Mouse (Mus musculus) frontal cortex, adult 2 months (tissue): ENCODE measurements around the gene Enpp5. TPM values are rescaled to one million over a fixed set of nuclear protein-coding genes. Genes with fewer than 3 reads are reported as not detected.
A peak's percentile ranks its signal among the peaks of the same experiment; 100 is the strongest.

Experiments used
- DNase-seq, 2 experiments: peaks; one replicate each; pipeline ENCODE4 v3.0.0; 2022; ENCODE audit warnings: low spot score in 1 of 2; ENCODE audit errors: extremely low spot score in 1 of 2
- polyA plus RNA-seq: library from polyadenylated mRNA; depleted of rRNA; stranded (reverse); fragments of >200 nt; gene quantifications from 2 replicates; pipeline ENCODE4 v1.2.3, GENCODE M21; 2012; rRNA removed

The Enpp5 gene
- polyA plus RNA-seq, result 180 and 181 TPM in 2 replicates

DNA sequence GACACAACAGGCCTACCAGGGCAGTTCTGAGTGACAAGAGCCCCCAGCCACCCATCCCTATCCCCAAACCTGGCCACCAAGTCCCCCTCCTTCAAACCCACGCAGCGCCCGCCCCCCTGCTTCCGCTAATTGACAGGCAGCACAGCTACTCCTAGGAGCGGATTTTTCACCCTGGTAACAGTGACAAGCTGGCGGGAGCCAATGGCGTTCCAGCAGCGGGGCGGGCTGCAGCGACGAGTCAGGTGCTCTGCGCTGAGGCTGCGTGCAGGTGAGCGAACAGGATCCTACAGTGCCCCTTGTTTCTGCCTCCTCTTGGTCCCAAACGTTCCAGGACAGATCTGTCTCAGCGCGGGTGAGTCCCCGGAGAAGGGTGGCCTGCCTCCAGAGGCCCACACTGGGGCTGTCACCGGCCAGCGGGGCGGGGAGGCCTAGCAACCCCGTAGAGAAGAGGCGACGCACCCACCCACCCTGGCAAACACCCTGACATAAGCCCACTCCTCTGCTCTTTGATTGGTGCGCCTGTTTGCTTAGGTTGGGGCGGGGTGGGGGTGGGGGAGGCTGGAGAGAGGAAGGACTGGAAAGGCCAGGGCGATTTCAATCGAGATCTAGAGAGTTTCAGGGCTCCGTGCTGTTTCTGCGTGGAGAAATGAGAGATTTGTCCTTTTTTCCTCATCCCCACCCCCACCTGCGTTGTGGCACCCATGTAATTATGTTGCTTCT is at the start of gene Enpp5:
Gene Enpp5, plus strand, starts transcription at position 183 of the 720 bp plus-strand sequence.
- DNase-seq, result peak; percentile 88 to 94

DNA sequence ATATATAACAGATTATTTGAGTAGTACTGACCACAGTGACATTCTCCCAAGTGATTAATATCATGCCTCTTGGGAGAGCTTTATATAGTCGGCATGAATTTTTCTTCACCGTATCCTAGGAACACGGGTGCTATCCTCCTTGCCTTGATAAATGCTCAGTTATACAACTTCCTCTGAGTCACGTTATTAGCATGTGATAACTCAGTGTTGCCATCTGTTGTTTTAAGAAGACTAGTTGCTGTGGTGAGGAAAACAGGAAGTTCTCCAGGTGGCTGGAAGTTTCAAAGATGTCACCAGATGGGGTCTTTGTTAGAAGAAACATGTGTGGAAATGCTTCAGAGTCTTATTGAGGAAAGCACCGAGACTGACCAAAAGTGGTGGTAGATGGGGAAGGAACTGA is 49.0 kb upstream of the Enpp5 start:
- DNase-seq, result no peak

DNA sequence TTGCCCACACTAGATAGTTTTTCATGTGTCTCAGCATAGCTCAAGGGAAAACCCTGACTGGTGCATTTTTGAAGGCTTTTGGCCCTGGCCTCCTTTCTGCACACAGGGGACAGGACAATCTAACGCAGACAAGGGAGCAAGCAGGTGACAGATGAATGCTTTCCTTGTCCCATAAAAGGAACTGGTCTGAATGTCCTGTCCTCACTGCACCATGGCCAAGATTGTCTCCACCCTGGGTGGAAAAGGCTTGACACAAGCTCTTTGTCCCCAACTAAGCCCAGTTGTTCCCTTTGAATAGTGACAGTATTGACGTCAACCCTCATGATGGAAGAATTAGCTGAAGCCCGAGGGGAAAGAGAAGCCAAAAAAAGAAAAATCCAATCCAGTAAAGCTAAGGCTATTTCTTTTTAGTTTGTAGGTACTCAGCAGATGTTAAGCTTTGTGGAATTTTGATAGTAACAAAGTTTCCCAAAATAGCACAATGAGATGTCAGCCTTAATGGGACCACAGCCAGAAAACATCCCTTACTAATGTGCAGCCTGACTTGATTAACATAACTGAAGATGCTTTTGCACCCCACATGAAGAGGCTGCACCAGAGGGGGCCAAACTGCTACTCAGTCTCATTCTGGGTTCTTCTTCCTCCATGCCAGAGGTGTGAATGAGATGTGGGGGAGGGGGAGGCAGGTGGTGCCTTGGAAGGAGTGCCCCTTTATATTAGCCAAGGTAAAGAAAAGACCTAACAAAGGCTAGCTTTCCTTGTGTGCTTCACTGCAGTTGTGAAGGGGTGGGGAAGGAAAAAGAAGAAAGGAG is 47.6 kb upstream of the Enpp5 start:
- DNase-seq, result peak; percentile 22 to 35

DNA sequence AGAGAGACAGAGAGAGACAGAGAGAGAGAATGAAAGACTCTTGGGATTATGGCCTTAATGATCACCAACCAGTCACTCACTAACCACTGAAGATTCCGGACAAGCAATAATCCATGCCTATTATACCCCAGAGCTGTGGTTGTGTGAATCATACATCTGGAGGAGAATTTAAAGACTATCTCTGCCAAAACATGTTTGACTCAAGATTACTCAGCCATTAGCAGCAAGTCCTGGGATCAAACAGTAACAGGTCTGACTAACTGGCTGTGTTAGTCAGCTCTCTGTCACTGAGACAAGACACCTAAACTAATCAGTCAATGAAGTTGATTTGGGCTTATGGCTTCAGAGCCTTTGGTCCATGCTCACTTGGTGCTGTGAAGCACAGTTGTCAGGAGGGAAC is 43.6 kb upstream of the Enpp5 start:
- no peak for DNase-seq

DNA sequence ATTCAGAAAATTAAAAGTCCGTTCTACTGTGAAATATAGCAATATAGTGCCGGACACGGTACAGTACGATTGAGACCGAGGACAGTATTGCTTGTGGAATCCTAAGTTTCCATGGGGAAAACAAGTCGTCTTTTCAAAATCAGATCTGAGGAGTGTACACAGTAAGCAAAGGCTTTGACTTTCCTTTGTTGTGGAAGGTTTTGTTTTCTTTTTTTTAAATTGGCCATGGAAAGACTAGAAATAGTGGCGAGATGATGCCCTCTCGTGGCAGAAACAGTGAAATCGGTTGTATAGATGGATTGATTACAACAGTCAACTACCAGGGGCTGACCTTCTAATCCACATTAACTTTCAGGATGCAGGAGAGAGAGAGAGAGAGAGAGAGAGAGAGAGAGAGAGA is 40.0 kb upstream of the Enpp5 start:
- DNase-seq, result peak in 1 of 2 experiments; percentile 81

DNA sequence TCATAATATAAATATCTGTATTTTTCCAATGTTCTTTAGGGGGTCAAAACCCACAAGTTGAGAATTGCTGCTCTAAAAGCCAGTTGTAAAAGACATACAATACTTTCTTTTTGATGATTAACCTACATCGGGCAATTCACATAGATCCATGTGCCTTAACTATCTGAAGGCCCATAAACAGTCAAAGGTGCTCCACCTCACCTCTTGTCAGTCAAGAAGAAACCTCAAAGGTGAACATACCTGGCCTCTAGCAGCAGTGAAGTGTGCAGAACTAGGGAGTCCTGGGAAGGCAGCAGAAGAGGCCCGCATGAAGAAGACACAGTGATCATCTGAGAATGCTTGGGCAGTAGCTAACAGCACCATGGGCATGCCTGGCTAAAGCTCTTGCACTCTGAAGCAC is 38.2 kb upstream of the Enpp5 start:
- no peak for DNase-seq

DNA sequence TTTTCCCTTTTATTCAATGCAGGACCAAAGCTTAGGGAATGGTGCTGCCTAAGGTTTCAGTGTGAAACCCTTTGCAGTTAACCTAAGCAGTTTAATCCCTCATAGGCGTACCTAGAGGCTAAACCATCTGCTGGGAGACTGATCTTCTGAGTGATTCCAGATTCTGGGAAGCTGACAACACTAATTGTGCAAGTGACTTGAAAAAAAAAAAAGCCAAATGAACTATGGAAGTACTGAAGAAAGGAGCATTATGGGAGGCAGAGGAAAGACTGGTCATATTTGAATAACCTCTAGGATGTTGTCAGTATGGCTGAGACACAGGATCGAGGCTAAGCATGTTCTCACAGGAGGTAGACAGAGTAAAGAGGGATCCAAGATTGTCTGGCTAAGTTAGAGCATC is 36.3 kb upstream of the Enpp5 start:
- no peak for DNase-seq

DNA sequence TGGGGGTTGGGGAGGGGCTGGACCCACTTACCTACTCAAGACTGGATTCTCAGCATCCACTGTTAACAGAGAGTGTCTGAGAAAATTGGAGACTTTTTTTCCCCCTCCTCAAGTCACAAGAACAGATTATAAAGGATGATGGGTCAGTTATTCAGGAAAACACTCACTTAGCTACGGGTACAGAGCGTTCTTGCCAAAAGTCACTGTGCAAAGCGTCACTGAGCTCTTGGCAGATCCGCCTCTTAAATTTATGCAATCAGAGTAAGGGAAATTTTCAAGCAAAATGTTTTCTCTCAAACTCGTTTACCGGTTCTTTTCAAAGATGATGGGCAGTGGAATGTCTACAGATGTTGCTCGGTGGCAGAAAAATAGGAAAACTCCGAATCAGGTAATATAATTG is 35.8 kb upstream of the Enpp5 start:
- no peak for DNase-seq

DNA sequence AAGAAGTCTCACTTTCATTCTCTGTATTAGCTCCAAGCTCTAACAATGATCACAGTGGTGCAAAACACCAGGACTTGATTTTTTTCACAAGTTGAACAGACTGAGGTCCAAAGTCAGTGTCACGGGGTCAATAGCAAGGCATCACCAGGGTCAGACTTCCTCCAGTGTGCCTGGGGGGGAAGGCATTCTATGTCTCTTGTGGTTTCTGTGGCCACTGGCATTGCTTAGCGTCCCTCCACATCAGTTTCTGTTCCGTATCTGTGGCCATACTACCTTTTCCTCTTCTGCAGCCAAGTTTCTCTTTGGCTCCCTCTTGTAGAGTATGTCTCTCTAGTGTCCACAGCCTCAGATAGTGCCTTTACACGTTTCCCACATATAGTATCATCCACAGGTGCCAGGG is 25.2 kb upstream of the Enpp5 start:
- no peak for DNase-seq

DNA sequence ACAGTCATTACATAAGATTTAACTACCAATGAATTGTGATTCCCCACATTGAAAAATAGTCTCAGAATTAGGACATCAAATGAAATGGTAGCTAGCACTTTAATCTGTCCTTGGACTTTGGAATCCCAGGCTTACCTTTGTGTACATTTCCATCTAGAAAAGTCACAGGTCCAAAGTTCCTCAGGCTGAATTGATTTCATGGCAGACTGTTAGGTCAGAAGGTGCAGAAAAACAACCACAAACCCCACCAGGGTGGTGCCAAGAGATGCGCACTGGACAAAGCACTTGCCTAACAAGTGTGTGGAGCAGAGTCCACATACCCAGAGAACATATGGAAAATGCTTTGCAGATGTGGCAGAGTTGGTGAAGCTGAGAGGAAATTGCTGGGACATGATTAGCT is 21.5 kb upstream of the Enpp5 start:
- DNase-seq, result no peak

DNA sequence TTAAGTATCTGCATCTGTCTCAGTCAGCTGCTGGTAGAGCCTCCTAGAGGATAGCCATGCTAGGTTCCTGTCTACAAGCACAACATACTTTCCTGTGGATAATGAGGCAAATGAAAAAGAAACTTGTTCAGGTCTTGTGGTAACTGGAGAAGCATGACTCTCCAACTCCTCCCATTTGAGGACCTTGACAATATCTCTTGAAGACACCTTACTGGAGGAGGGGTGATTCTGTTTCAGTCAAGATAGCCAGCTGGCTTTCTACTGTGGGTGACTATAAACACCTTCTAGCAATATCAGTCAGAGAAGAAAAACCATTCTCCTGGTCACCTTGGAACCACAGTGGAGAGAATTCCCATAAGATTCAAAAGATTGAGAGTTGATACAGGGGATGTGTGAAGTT is 20.5 kb upstream of the Enpp5 start:
- DNase-seq, result no peak

DNA sequence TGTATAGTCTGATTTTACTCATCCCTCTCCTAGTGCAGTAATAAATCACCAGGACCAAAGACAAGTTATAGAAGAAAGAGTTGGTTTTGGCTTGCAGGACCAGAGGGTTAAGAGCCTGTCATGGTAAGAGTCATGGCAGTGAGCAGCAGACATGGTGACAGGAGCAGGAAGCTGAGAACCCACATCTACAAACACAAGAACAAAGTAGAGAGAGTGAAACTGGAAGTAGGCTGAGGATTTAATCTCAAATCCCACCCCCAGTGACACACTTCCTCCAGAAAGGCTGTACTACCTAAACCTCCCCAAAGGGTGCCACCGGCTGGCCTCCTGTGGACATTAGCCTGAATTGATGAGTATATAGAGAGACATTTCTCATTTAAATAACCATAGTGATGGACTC is 17.8 kb upstream of the Enpp5 start:
- DNase-seq, result no peak

DNA sequence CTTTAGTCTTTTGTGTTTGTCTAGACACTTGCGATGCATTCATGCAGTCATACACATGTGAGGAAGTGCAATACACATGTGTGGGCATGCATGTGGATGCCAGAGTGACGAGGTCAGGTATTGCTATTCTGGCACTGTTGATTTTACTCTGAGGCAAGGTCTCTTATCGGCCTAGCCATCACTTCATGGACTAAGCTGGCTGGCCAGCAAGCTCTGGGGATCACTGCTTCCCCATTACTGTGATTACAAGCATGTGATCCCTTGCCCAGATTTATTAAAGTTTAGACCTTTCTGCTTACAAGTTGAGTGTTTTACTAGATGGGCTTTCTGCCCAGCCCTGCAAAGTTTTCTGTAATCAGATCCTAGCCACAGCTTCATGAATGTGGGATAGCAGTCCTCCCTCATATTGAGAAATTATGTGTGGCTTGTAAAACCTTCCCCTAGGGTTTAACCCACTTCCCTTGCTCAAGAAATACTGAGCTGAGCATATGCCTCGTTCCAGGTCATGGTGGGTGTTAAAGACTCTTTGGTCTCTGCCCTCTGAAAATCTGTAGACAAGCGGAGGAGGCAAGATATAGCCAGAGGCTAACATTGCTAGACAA is 17.2 kb upstream of the Enpp5 start:
- no peak for DNase-seq

DNA sequence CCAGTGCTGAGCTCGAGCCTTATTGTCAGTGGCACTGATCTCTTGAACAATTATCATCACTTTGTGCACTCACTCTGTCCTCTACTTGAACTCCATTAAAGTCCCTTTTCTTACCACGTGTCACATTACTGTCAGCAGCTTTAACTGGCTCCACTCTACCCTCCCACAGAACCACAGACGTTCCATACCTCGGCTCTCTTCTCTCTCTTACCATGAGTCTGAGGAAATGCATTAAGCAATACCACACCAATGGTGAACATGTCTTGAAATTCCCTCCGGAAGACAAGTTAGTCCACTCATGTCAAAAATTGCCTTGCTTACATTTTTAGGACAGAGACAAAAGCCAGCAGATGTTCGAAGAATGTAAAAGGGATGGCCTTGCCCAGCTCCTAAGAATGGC is 9.7 kb upstream of the Enpp5 start:
- DNase-seq, result no peak

DNA sequence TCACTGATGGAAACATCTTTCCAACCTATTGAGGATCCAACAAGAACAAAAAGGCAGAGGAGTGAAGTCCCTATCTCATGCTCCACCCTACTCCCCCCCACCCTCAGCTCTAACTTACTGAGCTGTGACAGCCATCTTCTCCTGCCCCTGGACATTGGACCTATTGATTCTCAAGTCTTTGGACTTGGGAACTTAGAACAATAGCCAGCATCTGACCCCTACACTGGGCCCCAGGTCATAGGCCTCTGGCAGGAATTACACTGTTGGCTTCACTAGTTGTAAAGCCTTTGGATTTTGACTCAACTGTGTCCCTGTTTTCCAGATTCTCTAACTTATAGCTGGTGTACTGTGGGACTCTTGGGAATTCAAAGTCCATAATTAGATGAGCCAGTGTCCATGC is 6.9 kb upstream of the Enpp5 start:
- DNase-seq, result no peak

DNA sequence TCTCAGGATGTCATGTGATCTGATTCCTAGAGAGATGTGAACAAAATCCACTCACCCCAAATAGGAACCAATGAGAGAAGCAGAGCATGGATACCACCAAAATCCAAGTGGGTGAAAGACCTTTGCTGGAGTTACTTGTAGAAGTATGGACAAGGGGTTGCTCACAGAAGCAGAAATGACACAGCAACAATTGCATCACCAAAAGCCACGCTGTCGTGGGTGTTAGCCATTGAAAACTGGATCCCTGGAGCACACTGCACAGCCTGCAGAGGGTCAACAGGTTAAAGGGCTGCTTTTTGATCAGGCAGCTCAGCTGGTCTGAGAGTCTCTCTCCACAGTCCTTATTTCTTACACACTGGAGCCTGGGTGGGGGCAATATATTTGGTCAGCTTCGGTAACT is 3.0 kb upstream of the Enpp5 start:
- no peak for DNase-seq

DNA sequence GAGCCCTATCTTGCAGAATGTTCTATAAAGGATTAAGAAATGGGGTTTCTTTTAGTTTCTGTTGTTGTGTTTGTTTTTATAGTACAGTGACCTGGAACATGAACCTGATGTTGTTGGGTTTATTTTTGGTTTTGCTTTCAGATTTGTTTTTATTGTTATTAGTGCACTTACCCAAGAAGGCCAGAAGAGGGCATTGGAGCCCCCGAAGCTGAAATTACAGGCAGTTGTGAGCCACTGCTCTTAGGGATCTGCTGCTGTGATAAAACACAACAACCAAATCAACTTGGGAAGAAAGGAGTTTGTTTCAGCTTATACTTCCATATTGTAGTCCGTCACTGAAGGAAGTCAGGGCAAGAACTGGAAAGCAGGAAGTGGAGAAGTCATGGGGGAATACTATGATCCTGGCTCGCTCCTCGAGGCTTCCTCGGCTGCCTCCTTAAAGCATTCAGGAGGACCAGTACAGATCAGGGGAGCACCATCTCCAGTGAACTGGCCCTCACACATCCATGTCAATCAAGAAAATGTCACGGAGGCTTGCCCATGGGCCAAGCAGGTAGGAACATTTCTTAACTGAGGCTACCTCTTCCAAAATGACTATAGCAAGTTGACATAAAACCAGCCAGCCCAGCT is 2.4 kb upstream of the Enpp5 start:
- DNase-seq, result peak in 1 of 2 experiments; percentile 47

DNA sequence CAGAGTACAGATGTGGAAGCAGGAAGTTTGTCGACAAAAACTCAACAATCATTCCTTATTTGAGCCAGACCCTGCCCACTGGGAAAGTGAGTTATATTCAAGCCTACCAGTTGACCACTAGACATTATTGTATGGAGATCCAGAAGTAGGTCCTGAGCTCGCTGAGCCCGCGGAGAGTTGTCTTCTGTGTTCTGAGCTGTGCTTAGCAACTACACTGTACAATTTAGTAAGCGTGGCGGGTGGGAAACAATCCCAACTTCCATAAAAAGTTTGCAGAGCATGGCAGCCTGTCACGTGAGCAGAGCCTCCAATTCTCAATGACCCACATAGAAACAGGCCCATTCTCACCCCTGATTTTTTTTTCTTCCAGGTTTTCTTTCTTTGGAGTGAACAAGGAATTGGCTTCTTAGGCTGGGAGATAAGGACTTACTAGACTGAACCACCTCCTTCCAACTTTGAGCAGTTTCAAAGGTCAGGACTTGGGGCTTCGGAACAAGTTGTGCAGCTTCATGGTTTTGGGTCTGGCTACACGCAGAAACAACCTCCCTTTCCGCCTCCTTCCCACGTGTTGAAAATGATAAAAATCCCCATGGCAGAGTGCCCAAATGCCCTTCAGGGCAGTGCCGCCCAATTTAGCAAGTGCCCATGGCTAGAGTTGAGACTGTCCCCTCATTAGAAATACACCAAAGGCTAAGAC is 1.3 kb upstream of the Enpp5 start:
- no peak for DNase-seq

DNA sequence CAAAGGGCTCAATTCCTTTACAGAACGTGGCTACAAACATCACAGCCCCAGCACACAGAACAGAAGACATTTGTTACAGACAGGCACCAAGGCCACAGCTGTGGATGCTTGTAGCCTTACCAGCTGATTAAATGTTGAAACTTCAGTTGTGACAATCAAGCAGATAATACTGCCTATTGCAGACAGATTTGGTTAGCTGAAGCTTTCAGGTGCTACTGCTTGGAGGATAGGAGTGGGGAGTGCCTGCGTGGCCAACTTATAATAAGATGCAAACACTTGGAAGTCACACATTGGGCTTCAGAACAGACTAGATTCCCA is 811 bp upstream of the Enpp5 start:
- no peak for DNase-seq

DNA sequence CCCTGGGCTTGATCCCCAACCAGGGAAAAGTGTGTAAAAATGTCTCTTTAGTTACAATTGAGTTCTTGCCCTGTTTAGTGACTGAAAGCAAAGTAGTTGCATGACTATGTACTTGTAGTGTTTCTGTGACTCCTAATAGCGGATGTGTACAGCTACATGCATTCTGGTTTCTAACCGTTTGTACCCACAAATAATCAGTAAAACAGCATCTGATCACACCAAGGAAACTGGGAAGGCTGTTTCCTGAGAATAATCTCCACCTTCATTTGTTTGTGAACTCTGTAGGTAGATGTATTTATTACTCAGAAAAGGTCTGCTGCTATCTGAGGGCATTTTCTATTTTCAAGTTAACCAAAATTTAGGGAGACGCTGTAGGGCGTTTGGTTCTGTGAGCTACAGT is 4.5 kb downstream of the Enpp5 start:
- no peak for DNase-seq

DNA sequence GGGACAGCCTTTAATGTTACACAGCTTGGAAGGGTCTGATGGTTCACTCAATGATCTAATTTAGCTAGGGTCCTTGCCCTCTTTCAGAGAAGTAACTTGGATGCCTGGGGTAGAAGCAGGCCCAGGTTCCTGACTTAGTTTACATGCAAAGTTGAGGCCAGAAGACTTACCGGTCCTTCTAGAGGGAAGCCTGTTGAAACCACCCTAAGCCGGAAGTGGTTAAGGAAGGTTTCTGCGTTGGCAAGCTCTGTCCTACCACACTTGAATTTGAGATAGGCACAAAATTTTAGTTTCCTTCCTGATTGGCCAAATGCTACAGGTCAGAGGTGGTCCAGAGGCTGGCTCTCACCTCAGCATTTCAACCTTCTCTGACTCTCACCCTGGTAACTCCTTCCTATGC is 9.6 kb downstream of the Enpp5 start:
- DNase-seq, result no peak
